Mouse (Mus musculus): ENCODE results near the gene Defb29.
A peak's percentile ranks its signal among the peaks of the same experiment; 100 is the strongest.

GRCm38 (mm10) chr2:152572114-152572794 is 32.4 kb upstream of the Defb29 start, which contains the start of gene Defb21:
- TF ChIP-seq CTCF (IDR thresholded peaks at IDR 0.05; ENCODE audit: borderline replicate concordance, control insufficient read depth, extremely low read depth, insufficient read depth, low read length, poor library complexity) (peak; percentile 44; the same call in 1 of the 2 replicates), POLR2A (IDR thresholded peaks at IDR 0.05; ENCODE audit: control insufficient read depth, extremely low read depth, insufficient read depth, low read length, poor library complexity) (no peak)
